Mouse (Mus musculus): ENCODE data around the gene Chrnd. TPM values are rescaled to one million over a fixed set of nuclear protein-coding genes. Genes with fewer than 3 reads are reported as not detected.

Gene Chrnd
- polyA plus RNA-seq, 1 experiment from 2014 or later, result 0.26 TPM

DNA sequence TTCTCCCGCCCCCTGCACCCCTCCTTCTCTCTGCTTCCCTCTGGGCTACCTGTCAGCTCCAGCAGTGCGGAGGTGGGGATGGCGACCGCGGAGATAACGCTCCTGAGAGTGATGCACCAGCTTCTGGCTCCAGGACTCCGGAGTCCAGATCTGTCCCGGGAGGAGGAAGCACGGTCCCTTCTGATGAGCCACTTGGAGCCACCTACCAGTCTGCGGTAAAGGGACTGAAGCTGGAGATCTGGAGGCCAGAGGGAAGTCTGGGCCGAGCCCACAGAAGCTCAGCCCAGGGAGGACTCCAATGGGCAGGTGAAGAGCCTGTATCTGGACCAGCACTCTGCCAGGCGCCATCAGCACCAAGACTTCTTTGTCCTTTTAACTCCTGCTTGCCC, 34.2 kb upstream of the Chrnd start, which contains the start of gene Ecel1:
Gene Ecel1 (minus strand): TSS at position 323 of the 389 bp plus-strand sequence.
- 4% methylated on average over 10 of the region's 12 CpGs for WGBS
- Histone ChIP-seq H3K27ac (ENCODE audit: low read length) (no peak within 1 kb of the TSS), H3K4me3 (ENCODE audit: low read length) (peak within 1 kb of the TSS; percentile 39), H3K9ac (ENCODE audit: low read length) (no peak within 1 kb of the TSS), H3K4me2 (ENCODE audit: low read depth, low read length) (peak within 1 kb of the TSS; percentile 54), H3K4me1 (replicated peaks; ENCODE audit: control insufficient read depth, insufficient read depth, low read length) (0 out of 2 replicates have a peak, but pooled peaks cover 4% of the 10 kb centered on the region), H3K36me3 (ENCODE audit: control insufficient read depth, insufficient read depth, low read length) (no peaks in the 10 kb centered on the region), H3K27me3 (ENCODE audit: control insufficient read depth, insufficient read depth, low read depth, low read length) (peaks cover 80% of the 10 kb centered on the region), H3K9me3 (ENCODE audit: control insufficient read depth, low read length) (no peaks in the 10 kb centered on the region)
- ATAC-seq (ENCODE audit: low read depth), result no peak

DNA sequence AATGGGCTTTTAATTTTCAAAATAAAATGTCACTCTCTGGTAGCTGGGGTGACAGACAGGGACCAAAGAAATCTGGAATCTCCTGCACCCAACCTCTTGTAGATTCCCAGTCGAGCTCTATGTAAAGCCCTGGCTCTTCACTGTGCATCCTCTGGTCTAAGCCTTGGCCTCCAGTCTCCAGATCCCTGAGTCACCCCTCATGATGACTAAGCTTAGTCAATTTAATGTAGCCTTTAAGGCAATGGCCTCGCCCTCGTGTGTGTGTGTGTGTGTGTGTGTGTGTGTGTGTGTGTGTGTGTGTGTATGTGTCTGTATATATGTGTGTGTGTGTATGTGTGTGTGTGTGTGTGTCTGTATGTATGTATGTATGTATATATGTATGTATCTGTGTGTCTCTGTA, 31.0 kb upstream of the Chrnd start:
- Histone ChIP-seq H3K4me3 (ENCODE audit: low read length) (no peak overlapping the region), H3K9ac (ENCODE audit: low read length) (no peak overlapping the region), H3K27me3 (ENCODE audit: control insufficient read depth, insufficient read depth, low read depth, low read length) (peaks cover 49% of the 10 kb centered on the region), H3K4me1 (replicated peaks; ENCODE audit: control insufficient read depth, insufficient read depth, low read length) (0 out of 2 replicates have a peak, but pooled peaks cover 3% of the 10 kb centered on the region), H3K9me3 (ENCODE audit: control insufficient read depth, low read length) (no peaks in the 10 kb centered on the region), H3K36me3 (ENCODE audit: control insufficient read depth, insufficient read depth, low read length) (no peaks in the 10 kb centered on the region), H3K27ac (ENCODE audit: low read length) (no peak overlapping the region), H3K4me2 (ENCODE audit: low read depth, low read length) (no peak overlapping the region)
- ATAC-seq (ENCODE audit: low read depth), result no peak
- 74% methylated on average over 3 of the region's 3 CpGs for WGBS

DNA sequence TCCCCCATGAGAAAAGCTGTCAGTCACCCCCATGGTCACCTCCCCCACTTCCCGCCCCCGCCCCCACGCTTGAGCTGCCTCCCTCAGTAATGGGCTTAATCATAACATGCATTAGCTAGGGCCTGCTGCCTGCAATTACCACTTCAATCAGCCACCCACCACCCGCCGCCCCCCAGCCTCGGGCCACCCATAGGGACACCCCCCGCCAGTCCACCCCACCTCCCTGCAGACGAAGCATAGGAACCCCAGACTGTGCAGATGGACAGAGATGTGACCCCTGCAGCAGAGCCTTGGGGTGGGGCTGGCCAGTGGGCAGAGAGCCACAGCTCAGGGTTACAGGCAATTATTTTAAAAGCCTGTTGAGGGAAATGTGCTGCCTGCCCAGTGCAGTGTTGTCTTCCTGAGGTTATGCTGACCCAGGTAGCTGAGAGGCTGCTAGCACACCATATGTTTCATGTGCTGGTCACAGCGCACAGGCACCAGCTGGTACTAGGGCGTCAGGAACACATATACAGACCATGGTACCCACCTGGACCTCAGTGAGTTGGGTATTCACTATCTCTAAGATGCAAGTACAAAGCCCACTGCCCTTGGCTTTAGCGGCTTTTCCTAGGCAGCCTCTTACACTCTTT, 26.1 kb upstream of the Chrnd start:
- no peaks in the 10 kb centered on the region for H3K36me3 ChIP-seq (ENCODE audit: control insufficient read depth, insufficient read depth, low read length)
- H3K4me2 ChIP-seq (ENCODE audit: low read depth, low read length), result no peak overlapping the region
- no peaks in the 10 kb centered on the region for H3K4me1 ChIP-seq (replicated peaks; ENCODE audit: control insufficient read depth, insufficient read depth, low read length)
- ATAC-seq (ENCODE audit: low read depth), result no peak
- WGBS, result 34% methylated on average over 11 of the region's 11 CpGs
- no peak overlapping the region for H3K4me3 ChIP-seq (ENCODE audit: low read length)
- H3K27me3 ChIP-seq (ENCODE audit: control insufficient read depth, insufficient read depth, low read depth, low read length), result peaks cover 11% of the 10 kb centered on the region; the same call in 1 of the 2 replicates
- no peaks in the 10 kb centered on the region for H3K9me3 ChIP-seq (ENCODE audit: control insufficient read depth, low read length)
- no peak overlapping the region for H3K27ac ChIP-seq (ENCODE audit: low read length)
- H3K9ac ChIP-seq (ENCODE audit: low read length), result no peak overlapping the region

DNA sequence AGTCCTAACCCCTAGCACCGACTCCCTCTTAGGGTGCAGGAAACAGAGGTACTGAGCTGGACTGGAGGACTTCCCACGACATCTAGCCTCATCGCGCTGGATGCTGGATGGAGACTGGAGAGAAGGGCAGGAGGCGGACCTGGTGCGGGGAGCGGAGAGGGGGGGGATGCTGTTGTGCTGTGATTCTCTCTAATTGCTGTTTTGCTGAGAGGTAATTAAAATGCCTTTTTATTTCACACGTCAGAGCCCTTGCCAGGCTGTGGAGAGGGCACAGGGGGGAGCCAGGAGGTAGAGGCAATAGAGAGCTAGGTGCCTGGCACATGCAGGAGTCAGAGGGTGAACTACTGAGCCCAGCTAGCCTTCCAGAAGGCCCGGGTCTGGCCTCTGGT, 25.6 kb upstream of the Chrnd start:
- Histone ChIP-seq H3K27me3 (ENCODE audit: control insufficient read depth, insufficient read depth, low read depth, low read length) (peaks cover 15% of the 10 kb centered on the region; the same call in 1 of the 2 replicates), H3K4me3 (ENCODE audit: low read length) (no peak overlapping the region), H3K4me2 (ENCODE audit: low read depth, low read length) (no peak overlapping the region), H3K9ac (ENCODE audit: low read length) (no peak overlapping the region), H3K27ac (ENCODE audit: low read length) (no peak overlapping the region), H3K36me3 (ENCODE audit: control insufficient read depth, insufficient read depth, low read length) (no peaks in the 10 kb centered on the region), H3K4me1 (replicated peaks; ENCODE audit: control insufficient read depth, insufficient read depth, low read length) (no peaks in the 10 kb centered on the region), H3K9me3 (ENCODE audit: control insufficient read depth, low read length) (no peaks in the 10 kb centered on the region)
- no peak for ATAC-seq (ENCODE audit: low read depth)
- WGBS, result 61% methylated on average over 9 of the region's 9 CpGs

DNA sequence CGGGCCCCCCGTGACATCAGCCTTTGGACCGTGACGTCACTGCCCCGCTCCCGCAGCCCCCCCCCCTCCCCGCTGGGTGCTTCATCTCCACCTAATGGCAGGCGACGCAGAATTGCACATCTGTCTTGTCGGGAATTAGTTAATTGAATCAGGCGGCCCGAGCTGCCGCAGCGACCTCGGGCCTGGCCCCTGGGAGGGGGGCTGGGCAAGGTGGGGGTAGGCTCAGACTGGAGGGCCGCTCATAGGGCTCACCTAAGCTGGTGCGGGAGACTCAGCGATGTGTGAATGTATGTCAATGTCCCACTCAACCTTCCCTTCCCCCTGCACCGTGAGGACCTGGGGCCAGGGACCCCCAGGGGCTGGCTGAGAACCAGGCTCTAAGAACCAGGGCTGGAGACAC, 19.9 kb upstream of the Chrnd start:
- Histone ChIP-seq H3K4me1 (replicated peaks; ENCODE audit: control insufficient read depth, insufficient read depth, low read length) (peaks cover 2% of the 10 kb centered on the region; the same call in 1 of the 2 replicates), H3K27ac (ENCODE audit: low read length) (no peak overlapping the region), H3K4me3 (ENCODE audit: low read length) (no peak overlapping the region), H3K9ac (ENCODE audit: low read length) (no peak overlapping the region), H3K9me3 (ENCODE audit: control insufficient read depth, low read length) (no peaks in the 10 kb centered on the region), H3K4me2 (ENCODE audit: low read depth, low read length) (no peak overlapping the region), H3K36me3 (ENCODE audit: control insufficient read depth, insufficient read depth, low read length) (no peaks in the 10 kb centered on the region), H3K27me3 (ENCODE audit: control insufficient read depth, insufficient read depth, low read depth, low read length) (peaks cover 35% of the 10 kb centered on the region)
- WGBS, result 11% methylated on average over 19 of the region's 19 CpGs
- no peak for ATAC-seq (ENCODE audit: low read depth)

DNA sequence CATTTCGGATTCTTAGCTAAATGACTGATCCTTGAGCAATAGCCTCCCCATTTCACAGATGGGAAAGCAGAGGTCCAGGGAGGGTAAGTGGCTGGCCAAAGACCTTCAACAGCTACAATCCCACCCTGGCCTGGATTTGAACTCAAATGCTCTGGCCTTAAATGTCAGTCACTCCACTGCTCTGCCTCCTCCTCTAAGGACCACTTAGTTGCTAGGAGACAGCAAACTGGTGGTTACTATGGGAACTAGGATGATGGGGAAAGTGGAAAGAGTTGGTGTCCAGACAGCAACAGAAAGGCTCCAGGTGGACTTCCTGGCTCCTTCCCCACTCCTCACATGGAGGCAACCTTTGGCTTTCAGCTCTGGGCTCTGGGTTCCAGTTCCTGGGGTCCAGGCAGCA, 19.1 kb upstream of the Chrnd start:
- Histone ChIP-seq H3K4me1 (replicated peaks; ENCODE audit: control insufficient read depth, insufficient read depth, low read length) (peaks cover 9% of the 10 kb centered on the region; the same call in 1 of the 2 replicates), H3K9me3 (ENCODE audit: control insufficient read depth, low read length) (no peaks in the 10 kb centered on the region), H3K27ac (ENCODE audit: low read length) (no peak overlapping the region), H3K4me2 (ENCODE audit: low read depth, low read length) (no peak overlapping the region), H3K27me3 (ENCODE audit: control insufficient read depth, insufficient read depth, low read depth, low read length) (peaks cover 33% of the 10 kb centered on the region), H3K9ac (ENCODE audit: low read length) (no peak overlapping the region), H3K4me3 (ENCODE audit: low read length) (no peak overlapping the region), H3K36me3 (ENCODE audit: control insufficient read depth, insufficient read depth, low read length) (no peaks in the 10 kb centered on the region)
- WGBS, result 78% methylated on average over 1 of the region's 1 CpGs
- ATAC-seq (ENCODE audit: low read depth), result no peak

DNA sequence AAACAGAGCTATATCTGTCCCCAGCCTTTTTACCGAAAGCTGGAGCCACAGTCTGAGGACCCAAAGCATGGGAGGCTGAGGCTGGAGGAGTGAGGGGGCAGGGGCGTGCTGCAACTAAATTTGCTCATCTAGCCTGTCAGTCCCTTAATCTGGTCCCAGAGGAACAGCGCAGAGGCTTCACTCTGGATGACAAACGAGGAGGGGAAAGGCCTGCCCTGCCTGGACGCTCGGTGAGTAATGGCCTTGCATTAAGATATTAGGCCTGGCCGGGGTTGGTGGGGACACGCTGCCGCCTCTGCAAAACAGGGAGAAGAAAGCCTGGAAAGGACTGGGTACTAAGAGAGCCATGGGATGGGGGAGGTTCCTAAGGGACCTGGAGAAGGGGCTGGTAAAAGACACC, 18.1 kb upstream of the Chrnd start:
- peaks cover 33% of the 10 kb centered on the region for H3K27me3 ChIP-seq (ENCODE audit: control insufficient read depth, insufficient read depth, low read depth, low read length)
- no peak for ATAC-seq (ENCODE audit: low read depth)
- H3K36me3 ChIP-seq (ENCODE audit: control insufficient read depth, insufficient read depth, low read length), result no peaks in the 10 kb centered on the region
- no peak overlapping the region for H3K9ac ChIP-seq (ENCODE audit: low read length)
- no peak overlapping the region for H3K27ac ChIP-seq (ENCODE audit: low read length)
- no peak overlapping the region for H3K4me2 ChIP-seq (ENCODE audit: low read depth, low read length)
- H3K9me3 ChIP-seq (ENCODE audit: control insufficient read depth, low read length), result no peaks in the 10 kb centered on the region
- H3K4me3 ChIP-seq (ENCODE audit: low read length), result no peak overlapping the region
- H3K4me1 ChIP-seq (replicated peaks; ENCODE audit: control insufficient read depth, insufficient read depth, low read length), result peaks cover 9% of the 10 kb centered on the region; the same call in 1 of the 2 replicates
- 34% methylated on average over 9 of the region's 9 CpGs for WGBS

DNA sequence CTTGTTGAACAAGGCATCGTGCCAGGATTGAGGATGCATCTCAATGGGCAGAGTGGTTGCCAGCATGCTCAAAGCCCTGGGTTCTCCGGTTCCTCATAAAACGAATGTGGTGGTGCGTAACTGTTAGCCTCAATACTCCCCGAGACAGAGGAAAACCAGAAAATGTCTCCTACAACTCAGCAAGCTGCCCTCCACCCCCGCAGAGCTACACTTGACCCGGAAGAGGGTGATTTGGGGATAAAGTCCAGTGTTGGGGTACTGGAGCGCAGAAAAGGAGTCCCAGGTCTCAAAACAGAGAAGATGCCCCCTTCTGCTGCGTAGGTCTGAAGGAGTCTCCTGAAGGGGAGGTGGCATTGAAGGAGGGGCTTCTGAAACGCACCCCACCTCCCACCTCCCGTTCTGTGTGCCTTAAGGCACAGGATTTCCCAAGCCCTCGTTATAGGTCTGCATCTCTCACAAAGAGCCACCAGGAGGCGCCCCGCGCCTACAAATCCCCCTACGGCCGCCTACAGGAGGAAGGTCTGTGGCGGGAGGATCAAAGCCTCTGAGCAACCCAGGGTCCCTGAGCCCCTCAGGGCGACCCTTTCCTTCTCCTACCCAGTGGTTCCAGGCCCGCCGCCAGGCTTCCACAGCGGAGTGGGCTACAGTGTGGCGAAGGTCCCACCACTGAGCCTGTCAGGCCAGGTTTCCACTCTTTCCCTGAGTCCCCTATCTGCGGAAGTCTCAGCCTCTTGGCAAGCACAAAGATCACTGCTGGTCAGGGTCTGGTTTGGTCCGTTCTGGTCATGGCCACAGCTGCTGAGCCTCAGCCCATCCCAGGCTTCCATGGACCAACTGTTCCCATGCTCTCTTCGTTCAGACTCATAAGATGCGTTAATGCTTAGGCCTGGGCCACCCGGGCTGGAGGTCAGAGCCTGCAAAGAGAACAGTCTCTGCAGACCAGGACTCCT, 16.1 kb upstream of the Chrnd start:
- H3K4me2 ChIP-seq (ENCODE audit: low read depth, low read length), result no peak overlapping the region
- no peak overlapping the region for H3K9ac ChIP-seq (ENCODE audit: low read length)
- H3K4me3 ChIP-seq (ENCODE audit: low read length), result peak overlapping the region; percentile 10; the same call in 1 of the 2 replicates
- no peaks in the 10 kb centered on the region for H3K9me3 ChIP-seq (ENCODE audit: control insufficient read depth, low read length)
- H3K36me3 ChIP-seq (ENCODE audit: control insufficient read depth, insufficient read depth, low read length), result no peaks in the 10 kb centered on the region
- peak; percentile 29; the same call in 1 of the 2 replicates for ATAC-seq (ENCODE audit: low read depth)
- no peak overlapping the region for H3K27ac ChIP-seq (ENCODE audit: low read length)
- peaks cover 9% of the 10 kb centered on the region; the same call in 1 of the 2 replicates for H3K4me1 ChIP-seq (replicated peaks; ENCODE audit: control insufficient read depth, insufficient read depth, low read length)
- 26% methylated on average over 28 of the region's 28 CpGs for WGBS
- peaks cover 30% of the 10 kb centered on the region for H3K27me3 ChIP-seq (ENCODE audit: control insufficient read depth, insufficient read depth, low read depth, low read length)

DNA sequence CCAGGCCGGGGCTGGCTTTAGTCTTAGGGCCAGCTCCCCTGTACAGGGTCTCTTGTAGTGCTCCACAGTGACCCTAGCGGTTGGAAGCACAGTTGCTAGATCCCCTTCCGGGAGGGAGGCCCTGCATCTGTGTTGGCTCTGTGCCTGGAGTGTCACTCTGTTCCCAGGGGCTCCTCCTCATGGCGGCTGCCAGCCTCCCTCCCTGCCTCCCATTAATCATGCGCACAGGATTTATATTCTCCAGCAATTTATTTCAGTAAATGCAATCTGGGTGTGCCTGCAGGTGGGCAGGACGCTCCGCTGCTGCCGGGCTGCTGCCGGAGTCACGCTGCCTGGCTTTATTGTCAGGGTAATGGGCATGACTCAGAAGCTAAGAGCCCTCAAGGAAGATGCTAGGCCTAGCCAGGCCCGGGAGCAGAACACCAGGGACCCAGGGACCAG, 14.5 kb upstream of the Chrnd start:
- H3K4me3 ChIP-seq (ENCODE audit: low read length), result no peak overlapping the region
- H3K4me1 ChIP-seq (replicated peaks; ENCODE audit: control insufficient read depth, insufficient read depth, low read length), result peaks cover 9% of the 10 kb centered on the region; the same call in 1 of the 2 replicates
- H3K4me2 ChIP-seq (ENCODE audit: low read depth, low read length), result no peak overlapping the region
- no peaks in the 10 kb centered on the region for H3K9me3 ChIP-seq (ENCODE audit: control insufficient read depth, low read length)
- peak; percentile 83 for ATAC-seq (ENCODE audit: low read depth)
- 15% methylated on average over 11 of the region's 11 CpGs for WGBS
- no peak overlapping the region for H3K9ac ChIP-seq (ENCODE audit: low read length)
- no peaks in the 10 kb centered on the region for H3K36me3 ChIP-seq (ENCODE audit: control insufficient read depth, insufficient read depth, low read length)
- peaks cover 16% of the 10 kb centered on the region for H3K27me3 ChIP-seq (ENCODE audit: control insufficient read depth, insufficient read depth, low read depth, low read length)
- no peak overlapping the region for H3K27ac ChIP-seq (ENCODE audit: low read length)
